Mouse (Mus musculus): ENCODE data around the gene Taf5l. TPM values are rescaled to one million over a fixed set of nuclear protein-coding genes. Genes with fewer than 3 reads are reported as not detected.

Taf5l gene
- total and polyA plus RNA-seq, 2 experiments from 2014 or later: 21.7 to 42.0 TPM

- no peak overlapping the region for H3K4me3 ChIP-seq (ENCODE audit: low read length)
- ATAC-seq (no peak), DNase-seq (ENCODE audit: low spot score) (no peak)
- 94% methylated on average over 3 of the region's 3 CpGs for WGBS
- TF ChIP-seq CTCF (IDR thresholded peaks at IDR 0.05; ENCODE audit: low read depth): no peak
- H3K27ac ChIP-seq: no peak overlapping the region
- H3K27me3 ChIP-seq (ENCODE audit: insufficient read depth, low read length): no peaks in the 10 kb centered on the region
- no peak overlapping the region for H3K4me2 ChIP-seq (ENCODE audit: low read depth, low read length)
- H3K9ac ChIP-seq (replicated peaks; ENCODE audit: low read length): no peak overlapping the region
- peaks cover 8% of the 10 kb centered on the region; the same call in 1 of the 2 replicates for H3K36me3 ChIP-seq (ENCODE audit: insufficient read depth, low read length)
- no peaks in the 10 kb centered on the region for H3K9me3 ChIP-seq (ENCODE audit: low read length)
- H3K4me1 ChIP-seq (ENCODE audit: insufficient read depth, low read length): no peaks in the 10 kb centered on the region
Observed at GRCm38 (mm10) chr8:124011989-124012586, 9.1 kb downstream of the Taf5l start.

GRCm38 (mm10) chr8:124011580-124011979 lies 9.6 kb downstream of the Taf5l start:
- no peak for TF ChIP-seq CTCF (IDR thresholded peaks at IDR 0.05; ENCODE audit: low read depth)
- H3K27ac ChIP-seq: no peak overlapping the region
- H3K9ac ChIP-seq (replicated peaks; ENCODE audit: low read length): no peak overlapping the region
- H3K4me3 ChIP-seq (ENCODE audit: low read length): no peak overlapping the region
- no peaks in the 10 kb centered on the region for H3K4me1 ChIP-seq (ENCODE audit: insufficient read depth, low read length)
- ATAC-seq (no peak), DNase-seq (ENCODE audit: low spot score) (no peak)
- H3K36me3 ChIP-seq (ENCODE audit: insufficient read depth, low read length): peaks cover 13% of the 10 kb centered on the region; the same call in 1 of the 2 replicates
- WGBS: 91% methylated on average over 3 of the region's 3 CpGs
- no peaks in the 10 kb centered on the region for H3K27me3 ChIP-seq (ENCODE audit: insufficient read depth, low read length)
- no peak overlapping the region for H3K4me2 ChIP-seq (ENCODE audit: low read depth, low read length)
- H3K9me3 ChIP-seq (ENCODE audit: low read length): no peaks in the 10 kb centered on the region

- no peak overlapping the region for H3K9ac ChIP-seq (replicated peaks; ENCODE audit: low read length)
Observed at GRCm38 (mm10) chr8:124007829-124008228, 13.4 kb downstream of the Taf5l start.

GRCm38 (mm10) chr8:124002546-124003108 lies 18.6 kb downstream of the Taf5l start:
- WGBS: 93% methylated on average over 10 of the region's 10 CpGs
- no peak overlapping the region for H3K9ac ChIP-seq (replicated peaks; ENCODE audit: low read length)
- TF ChIP-seq CTCF (IDR thresholded peaks at IDR 0.05; ENCODE audit: low read depth): no peak

More at GRCm38 (mm10) chr8:124007829-124008228, 13.4 kb downstream of the Taf5l start:
- Histone ChIP-seq H3K27ac (no peak overlapping the region), H3K27me3 (ENCODE audit: insufficient read depth, low read length) (no peaks in the 10 kb centered on the region), H3K9me3 (ENCODE audit: low read length) (no peaks in the 10 kb centered on the region), H3K4me2 (ENCODE audit: low read depth, low read length) (no peak overlapping the region), H3K4me3 (ENCODE audit: low read length) (no peak overlapping the region), H3K36me3 (ENCODE audit: insufficient read depth, low read length) (peaks cover 42% of the 10 kb centered on the region), H3K4me1 (ENCODE audit: insufficient read depth, low read length) (no peaks in the 10 kb centered on the region)
- no peak for ATAC-seq
- no peak for DNase-seq (ENCODE audit: low spot score)
- TF ChIP-seq CTCF (IDR thresholded peaks at IDR 0.05; ENCODE audit: low read depth): no peak
- 90% methylated on average over 6 of the region's 6 CpGs for WGBS

GRCm38 (mm10) chr8:123999568-123999967 lies 21.6 kb downstream of the Taf5l start:
- no peak for TF ChIP-seq CTCF (IDR thresholded peaks at IDR 0.05; ENCODE audit: low read depth)
- peaks cover 36% of the 10 kb centered on the region for H3K36me3 ChIP-seq (ENCODE audit: insufficient read depth, low read length)
- ATAC-seq: no peak

More at GRCm38 (mm10) chr8:124002546-124003108, 18.6 kb downstream of the Taf5l start:
- H3K4me1 ChIP-seq (ENCODE audit: insufficient read depth, low read length): no peaks in the 10 kb centered on the region
- H3K9me3 ChIP-seq (ENCODE audit: low read length): no peaks in the 10 kb centered on the region
- no peaks in the 10 kb centered on the region for H3K27me3 ChIP-seq (ENCODE audit: insufficient read depth, low read length)
- no peak for ATAC-seq
- no peak overlapping the region for H3K4me2 ChIP-seq (ENCODE audit: low read depth, low read length)
- H3K27ac ChIP-seq: no peak overlapping the region
- H3K4me3 ChIP-seq (ENCODE audit: low read length): no peak overlapping the region
- H3K36me3 ChIP-seq (ENCODE audit: insufficient read depth, low read length): peaks cover 48% of the 10 kb centered on the region
- no peak for DNase-seq (ENCODE audit: low spot score)

GRCm38 (mm10) chr8:123993997-123994396 lies 27.2 kb downstream of the Taf5l start:
- peaks cover 15% of the 10 kb centered on the region for H3K36me3 ChIP-seq (ENCODE audit: insufficient read depth, low read length)
- ATAC-seq (no peak), DNase-seq (ENCODE audit: low spot score) (no peak)
- H3K9me3 ChIP-seq (ENCODE audit: low read length): no peaks in the 10 kb centered on the region
- no peak overlapping the region for H3K9ac ChIP-seq (replicated peaks; ENCODE audit: low read length)
- no peak overlapping the region for H3K4me2 ChIP-seq (ENCODE audit: low read depth, low read length)
- H3K27me3 ChIP-seq (ENCODE audit: insufficient read depth, low read length): no peaks in the 10 kb centered on the region
- 94% methylated on average over 3 of the region's 3 CpGs for WGBS
- no peak overlapping the region for H3K27ac ChIP-seq
- no peaks in the 10 kb centered on the region for H3K4me1 ChIP-seq (ENCODE audit: insufficient read depth, low read length)
- no peak for TF ChIP-seq CTCF (IDR thresholded peaks at IDR 0.05; ENCODE audit: low read depth)
- H3K4me3 ChIP-seq (ENCODE audit: low read length): no peak overlapping the region

More at GRCm38 (mm10) chr8:123999568-123999967, 21.6 kb downstream of the Taf5l start:
- H3K27me3 ChIP-seq (ENCODE audit: insufficient read depth, low read length): no peaks in the 10 kb centered on the region
- 69% methylated on average over 2 of the region's 2 CpGs for WGBS
- DNase-seq (ENCODE audit: low spot score): no peak
- H3K4me1 ChIP-seq (ENCODE audit: insufficient read depth, low read length): no peaks in the 10 kb centered on the region
- no peaks in the 10 kb centered on the region for H3K9me3 ChIP-seq (ENCODE audit: low read length)
- no peak overlapping the region for H3K27ac ChIP-seq
- no peak overlapping the region for H3K4me2 ChIP-seq (ENCODE audit: low read depth, low read length)
- no peak overlapping the region for H3K4me3 ChIP-seq (ENCODE audit: low read length)
- no peak overlapping the region for H3K9ac ChIP-seq (replicated peaks; ENCODE audit: low read length)

GRCm38 (mm10) chr8:123993597-123993996 lies 27.6 kb downstream of the Taf5l start:
- Histone ChIP-seq H3K36me3 (ENCODE audit: insufficient read depth, low read length) (peaks cover 13% of the 10 kb centered on the region), H3K27ac (no peak overlapping the region), H3K27me3 (ENCODE audit: insufficient read depth, low read length) (no peaks in the 10 kb centered on the region), H3K4me1 (ENCODE audit: insufficient read depth, low read length) (no peaks in the 10 kb centered on the region), H3K4me3 (ENCODE audit: low read length) (no peak overlapping the region), H3K9me3 (ENCODE audit: low read length) (no peaks in the 10 kb centered on the region), H3K4me2 (ENCODE audit: low read depth, low read length) (no peak overlapping the region), H3K9ac (replicated peaks; ENCODE audit: low read length) (no peak overlapping the region)
- no peak for DNase-seq (ENCODE audit: low spot score)
- WGBS: 93% methylated on average over 5 of the region's 5 CpGs
- ATAC-seq: no peak
- TF ChIP-seq CTCF (IDR thresholded peaks at IDR 0.05; ENCODE audit: low read depth): no peak

Measured in hindbrain, postnatal 0 days (tissue).